Mouse (Mus musculus): ENCODE results near the gene Ndst2. TPM values are rescaled to one million over a fixed set of nuclear protein-coding genes. Genes with fewer than 3 reads are reported as not detected.

Gene Ndst2
- polyA plus RNA-seq, 2 experiments, result 13.2 to 22.8 TPM

DNA sequence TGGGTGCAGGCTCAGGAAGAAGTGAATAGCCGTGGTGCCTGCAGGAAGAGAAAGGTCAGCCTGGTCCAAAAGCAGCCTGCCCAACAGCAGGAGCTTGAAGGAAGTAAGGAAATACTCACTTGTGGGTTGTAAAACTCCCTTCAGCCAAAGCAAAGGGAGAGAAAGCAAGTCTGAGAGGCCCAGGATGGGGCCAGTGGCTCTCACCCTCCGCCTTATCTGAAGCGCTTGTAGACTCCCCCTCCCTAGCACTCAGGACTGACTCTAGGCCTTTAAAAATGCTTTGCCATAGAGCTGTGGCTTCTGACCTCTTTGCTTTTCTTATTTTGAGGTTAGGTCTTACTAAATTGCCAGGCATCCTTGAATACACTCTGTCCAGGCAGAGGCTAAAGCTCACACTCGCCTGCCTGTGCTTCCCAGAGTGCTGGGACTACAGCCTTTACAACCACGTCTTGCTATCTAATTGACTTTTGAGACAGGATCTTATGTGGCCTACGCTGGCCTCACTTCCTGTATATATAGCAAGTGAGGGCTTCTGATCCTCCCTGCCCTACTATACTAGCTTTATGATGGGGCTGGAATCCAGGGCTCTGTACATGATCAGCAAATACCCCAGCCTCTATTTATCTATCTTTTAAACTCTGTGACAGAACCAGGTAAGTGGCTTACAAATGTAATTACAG lies 8.6 kb downstream of the Ndst2 start:
- peak; percentile 69 for ATAC-seq (ENCODE audit: insufficient read depth)
- no peaks in the 10 kb centered on the region for H3K27me3 ChIP-seq (ENCODE audit: control insufficient read depth, insufficient read depth, low read length)
- peaks cover 82% of the 10 kb centered on the region for H3K36me3 ChIP-seq (replicated peaks; ENCODE audit: control insufficient read depth, insufficient read depth, low read depth)
- no peak for DNase-seq (ENCODE audit: low read depth in 3 of 3, low spot score in 3 of 3)
- TF ChIP-seq EP300 (IDR thresholded peaks at IDR 0.05; ENCODE audit: low read depth) (no peak), CTCF (IDR thresholded peaks at IDR 0.05; ENCODE audit: low read depth) (no peak)
- H3K27ac ChIP-seq, result peak overlapping the region; percentile 45
- WGBS (ENCODE audit: insufficient replicate concordance), result 23% methylated on average over 6 of the region's 6 CpGs
- H3K9me3 ChIP-seq (ENCODE audit: control insufficient read depth, low read length), result no peaks in the 10 kb centered on the region
- H3K9ac ChIP-seq (replicated peaks), result peak overlapping the region; percentile 23; the same call in 1 of the 2 replicates
- peak overlapping the region; percentile 54 for H3K4me2 ChIP-seq (ENCODE audit: low read depth)
- peaks cover 10 to 16% of the 10 kb centered on the region in 2 experiments for H3K4me1 ChIP-seq (replicated peaks; ENCODE audit: control insufficient read depth in 2 of 2, insufficient read depth in 2 of 2, low read length in 1 of 2)
- H3K4me3 ChIP-seq (ENCODE audit: insufficient read depth in 1 of 2, low read depth in 2 of 2, low read length in 2 of 2), result no peak overlapping the region

DNA sequence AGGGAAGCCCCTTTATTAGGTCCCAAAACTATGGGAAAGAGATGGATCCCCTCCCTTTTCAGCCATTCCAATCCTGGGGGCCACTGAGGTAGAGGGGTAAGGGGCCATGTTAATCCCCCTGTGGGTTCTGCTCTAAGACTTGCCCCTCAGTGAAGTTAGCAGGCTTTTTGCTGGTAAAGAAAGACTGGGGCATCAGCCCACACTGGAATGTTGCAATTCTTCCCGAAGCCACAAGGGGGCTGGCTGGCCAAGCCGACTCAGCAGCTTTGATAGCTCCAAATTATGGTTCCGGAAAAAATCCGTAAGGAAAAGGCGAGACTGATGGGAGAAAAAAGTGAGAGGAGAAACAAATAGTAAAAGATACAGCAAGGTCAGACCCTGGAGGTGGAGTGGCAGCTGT lies 10.3 kb downstream of the Ndst2 start:
- peaks cover 69% of the 10 kb centered on the region for H3K36me3 ChIP-seq (replicated peaks; ENCODE audit: control insufficient read depth, insufficient read depth, low read depth)
- TF ChIP-seq EP300 (IDR thresholded peaks at IDR 0.05; ENCODE audit: low read depth) (no peak), CTCF (IDR thresholded peaks at IDR 0.05; ENCODE audit: low read depth) (peak; percentile 89)

DNA sequence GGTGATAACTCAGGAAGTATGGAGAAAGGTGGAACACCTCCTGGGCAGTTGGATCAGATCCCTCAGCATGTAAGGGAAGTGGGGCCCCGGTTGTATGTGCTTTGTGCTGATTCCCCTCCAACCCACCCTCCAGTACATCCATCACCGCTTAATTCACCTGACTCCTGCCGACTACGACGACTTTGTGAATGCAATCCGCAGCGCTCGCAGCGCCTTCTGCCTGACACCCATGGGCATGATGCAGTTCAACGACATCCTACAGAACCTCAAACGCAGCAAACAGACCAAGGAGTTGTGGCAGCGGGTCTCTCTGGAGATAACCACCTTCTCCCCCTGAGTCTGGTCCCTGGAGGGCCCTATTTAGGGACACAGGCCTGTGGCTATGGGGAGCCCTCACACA lies 11.4 kb downstream of the Ndst2 start:
- 87% methylated on average over 12 of the region's 12 CpGs for WGBS (ENCODE audit: insufficient replicate concordance)
- H3K4me1 ChIP-seq (replicated peaks; ENCODE audit: control insufficient read depth in 2 of 2, insufficient read depth in 2 of 2, low read length in 1 of 2), result peaks cover 10 to 16% of the 10 kb centered on the region in 2 experiments
- no peaks in the 10 kb centered on the region for H3K9me3 ChIP-seq (ENCODE audit: control insufficient read depth, low read length)
- no peaks in the 10 kb centered on the region for H3K27me3 ChIP-seq (ENCODE audit: control insufficient read depth, insufficient read depth, low read length)
- peaks cover 63% of the 10 kb centered on the region for H3K36me3 ChIP-seq (replicated peaks; ENCODE audit: control insufficient read depth, insufficient read depth, low read depth)
- H3K27ac ChIP-seq, result no peak overlapping the region
- DNase-seq (ENCODE audit: low read depth in 3 of 3, low spot score in 3 of 3) (no peak), ATAC-seq (ENCODE audit: insufficient read depth) (no peak)
- TF ChIP-seq CTCF (IDR thresholded peaks at IDR 0.05; ENCODE audit: low read depth) (no peak), EP300 (IDR thresholded peaks at IDR 0.05; ENCODE audit: low read depth) (no peak)
- H3K4me2 ChIP-seq (ENCODE audit: low read depth), result no peak overlapping the region
- H3K4me3 ChIP-seq (ENCODE audit: insufficient read depth in 1 of 2, low read depth in 2 of 2, low read length in 2 of 2), result no peak overlapping the region
- H3K9ac ChIP-seq (replicated peaks), result no peak overlapping the region

More for the DNA sequence above, 10.3 kb downstream of the Ndst2 start:
- Histone ChIP-seq H3K4me1 (replicated peaks; ENCODE audit: control insufficient read depth in 2 of 2, insufficient read depth in 2 of 2, low read length in 1 of 2) (peaks cover 10 to 16% of the 10 kb centered on the region in 2 experiments), H3K27ac (no peak overlapping the region), H3K4me3 (ENCODE audit: insufficient read depth in 1 of 2, low read depth in 2 of 2, low read length in 2 of 2) (no peak overlapping the region), H3K9ac (replicated peaks) (no peak overlapping the region), H3K27me3 (ENCODE audit: control insufficient read depth, insufficient read depth, low read length) (no peaks in the 10 kb centered on the region), H3K9me3 (ENCODE audit: control insufficient read depth, low read length) (no peaks in the 10 kb centered on the region), H3K4me2 (ENCODE audit: low read depth) (no peak overlapping the region)
- 35% methylated on average over 5 of the region's 5 CpGs for WGBS (ENCODE audit: insufficient replicate concordance)
- ATAC-seq (ENCODE audit: insufficient read depth), result no peak
- no peak for DNase-seq (ENCODE audit: low read depth in 3 of 3, low spot score in 3 of 3)

DNA sequence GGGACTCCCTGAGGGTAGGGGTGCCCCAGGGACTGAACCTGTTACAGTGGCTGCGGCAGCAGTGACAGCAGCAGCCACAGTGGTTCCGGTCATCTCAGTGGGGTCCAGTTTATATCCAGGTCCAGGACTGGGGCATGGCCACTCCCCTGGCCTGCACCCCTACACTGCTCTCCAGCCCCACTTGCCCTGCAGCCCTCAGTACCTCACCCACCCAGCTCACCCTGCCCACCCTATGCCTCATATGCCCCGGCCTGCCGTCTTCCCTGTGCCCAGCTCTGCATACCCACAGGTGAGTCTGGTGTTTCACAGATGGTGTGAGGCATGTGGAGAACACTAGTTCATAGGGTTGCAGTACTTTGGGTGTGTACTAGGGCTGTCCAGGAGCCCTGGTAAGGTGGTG lies 13.0 kb downstream of the Ndst2 start:
- no peaks in the 10 kb centered on the region for H3K9me3 ChIP-seq (ENCODE audit: control insufficient read depth, low read length)
- DNase-seq (ENCODE audit: low read depth in 3 of 3, low spot score in 3 of 3) (no peak), ATAC-seq (ENCODE audit: insufficient read depth) (no peak)
- H3K9ac ChIP-seq (replicated peaks), result no peak overlapping the region
- WGBS (ENCODE audit: insufficient replicate concordance), result 82% methylated on average over 4 of the region's 4 CpGs
- TF ChIP-seq CTCF (IDR thresholded peaks at IDR 0.05; ENCODE audit: low read depth) (no peak), EP300 (IDR thresholded peaks at IDR 0.05; ENCODE audit: low read depth) (no peak)
- no peak overlapping the region for H3K4me2 ChIP-seq (ENCODE audit: low read depth)
- peaks cover 10 to 16% of the 10 kb centered on the region in 2 experiments for H3K4me1 ChIP-seq (replicated peaks; ENCODE audit: control insufficient read depth in 2 of 2, insufficient read depth in 2 of 2, low read length in 1 of 2)
- no peaks in the 10 kb centered on the region for H3K27me3 ChIP-seq (ENCODE audit: control insufficient read depth, insufficient read depth, low read length)
- no peak overlapping the region for H3K27ac ChIP-seq
- peaks cover 52% of the 10 kb centered on the region for H3K36me3 ChIP-seq (replicated peaks; ENCODE audit: control insufficient read depth, insufficient read depth, low read depth)
- H3K4me3 ChIP-seq (ENCODE audit: insufficient read depth in 1 of 2, low read depth in 2 of 2, low read length in 2 of 2), result no peak overlapping the region

DNA sequence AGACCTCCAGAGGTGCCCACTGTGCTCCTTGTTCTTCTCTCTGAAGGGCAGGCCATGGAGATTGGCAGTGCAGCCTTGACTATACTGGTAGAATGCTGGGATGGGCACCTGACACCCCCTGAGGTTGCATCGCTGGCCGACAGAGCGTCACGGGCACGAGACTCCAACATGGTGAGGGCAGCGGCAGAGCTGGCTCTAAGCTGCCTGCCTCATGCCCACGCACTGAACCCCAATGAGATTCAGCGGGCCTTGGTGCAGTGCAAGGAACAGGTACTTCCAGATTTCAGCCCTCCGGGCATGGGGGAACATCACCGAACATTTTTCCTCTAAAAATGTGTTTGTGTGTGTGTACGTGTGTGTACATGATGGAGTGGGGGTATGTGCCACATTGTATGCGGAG lies 14.6 kb downstream of the Ndst2 start:
- no peak for DNase-seq (ENCODE audit: low read depth in 3 of 3, low spot score in 3 of 3)
- H3K36me3 ChIP-seq (replicated peaks; ENCODE audit: control insufficient read depth, insufficient read depth, low read depth), result peaks cover 42% of the 10 kb centered on the region
- H3K27me3 ChIP-seq (ENCODE audit: control insufficient read depth, insufficient read depth, low read length), result no peaks in the 10 kb centered on the region
- H3K9me3 ChIP-seq (ENCODE audit: control insufficient read depth, low read length), result no peaks in the 10 kb centered on the region
- H3K4me3 ChIP-seq (ENCODE audit: insufficient read depth in 1 of 2, low read depth in 2 of 2, low read length in 2 of 2), result no peak overlapping the region
- H3K4me2 ChIP-seq (ENCODE audit: low read depth), result no peak overlapping the region
- H3K27ac ChIP-seq, result no peak overlapping the region
- no peak for ATAC-seq (ENCODE audit: insufficient read depth)
- peaks cover 0 to 6% of the 10 kb centered on the region in 2 experiments; a peak in 2 of 4 replicates for H3K4me1 ChIP-seq (replicated peaks; ENCODE audit: control insufficient read depth in 2 of 2, insufficient read depth in 2 of 2, low read length in 1 of 2)
- no peak for TF ChIP-seq CTCF (IDR thresholded peaks at IDR 0.05; ENCODE audit: low read depth)
- no peak for TF ChIP-seq EP300 (IDR thresholded peaks at IDR 0.05; ENCODE audit: low read depth)
- no peak overlapping the region for H3K9ac ChIP-seq (replicated peaks)
- 83% methylated on average over 12 of the region's 12 CpGs for WGBS (ENCODE audit: insufficient replicate concordance)

Data from liver, embryonic 14.5 days (tissue).